Mouse (Mus musculus): ENCODE measurements around the gene Galnt5. TPM values are rescaled to one million over a fixed set of nuclear protein-coding genes. Genes with fewer than 3 reads are reported as not detected.

Gene Galnt5
- polyA plus RNA-seq, 1 experiment from 2014 or later, result not detected

DNA sequence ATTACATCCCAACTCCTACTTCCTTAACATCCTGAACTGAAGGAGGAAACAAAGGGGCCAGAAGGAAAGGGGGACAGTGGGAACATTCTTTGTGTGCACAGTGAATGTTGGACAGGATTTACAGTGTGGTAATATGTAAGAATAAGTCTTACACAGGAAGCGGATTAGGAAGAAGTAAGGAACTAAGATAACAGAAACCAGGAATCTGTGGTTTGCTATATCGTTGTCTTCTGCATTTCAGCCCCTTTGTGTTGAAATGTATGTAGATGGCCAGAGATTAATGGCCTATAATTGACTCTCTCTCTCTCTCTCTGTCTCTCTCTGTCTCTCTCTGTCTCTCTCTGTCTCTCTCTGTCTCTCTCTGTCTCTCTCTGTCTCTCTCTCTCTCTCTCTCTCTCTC lies 39.2 kb downstream of the Galnt5 start:
- Histone ChIP-seq H3K36me3 (replicated peaks) (no peaks in the 10 kb centered on the region), H3K27me3 (no peaks in the 10 kb centered on the region), H3K4me3 (replicated peaks) (no peak overlapping the region), H3K4me2 (no peak overlapping the region), H3K9me3 (replicated peaks) (no peaks in the 10 kb centered on the region), H3K9ac (no peak overlapping the region), H3K4me1 (replicated peaks) (no peaks in the 10 kb centered on the region), H3K27ac (replicated peaks) (no peak overlapping the region)
- 20% methylated on average over 2 of the region's 2 CpGs for WGBS (ENCODE audit: insufficient replicate concordance)
- no peak for ATAC-seq (ENCODE audit: insufficient read depth)

DNA sequence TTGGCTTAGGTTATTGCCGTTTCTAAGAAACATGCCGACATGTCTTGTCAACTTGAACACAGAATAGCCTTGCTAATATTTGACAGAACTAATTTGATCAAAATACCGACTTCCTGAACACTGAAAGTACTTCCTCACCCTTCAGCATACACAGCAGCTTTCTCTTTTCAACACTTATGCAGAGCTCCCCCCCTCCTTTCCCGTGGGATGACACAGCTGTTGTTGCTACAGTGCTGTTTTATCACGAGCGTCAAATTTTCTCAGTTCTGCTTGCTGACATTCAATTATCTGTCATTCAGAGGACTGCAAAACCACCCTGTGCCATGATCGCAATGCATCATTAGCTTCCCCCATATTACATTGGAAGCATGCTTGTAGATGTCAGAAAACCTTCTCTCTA lies 44.2 kb downstream of the Galnt5 start:
- Histone ChIP-seq H3K4me3 (replicated peaks) (no peak overlapping the region), H3K27ac (replicated peaks) (no peak overlapping the region), H3K4me2 (no peak overlapping the region), H3K9ac (no peak overlapping the region), H3K4me1 (replicated peaks) (no peaks in the 10 kb centered on the region), H3K36me3 (replicated peaks) (no peaks in the 10 kb centered on the region), H3K9me3 (replicated peaks) (no peaks in the 10 kb centered on the region), H3K27me3 (no peaks in the 10 kb centered on the region)
- WGBS (ENCODE audit: insufficient replicate concordance), result 18% methylated on average over 7 of the region's 7 CpGs
- ATAC-seq (ENCODE audit: insufficient read depth), result no peak

DNA sequence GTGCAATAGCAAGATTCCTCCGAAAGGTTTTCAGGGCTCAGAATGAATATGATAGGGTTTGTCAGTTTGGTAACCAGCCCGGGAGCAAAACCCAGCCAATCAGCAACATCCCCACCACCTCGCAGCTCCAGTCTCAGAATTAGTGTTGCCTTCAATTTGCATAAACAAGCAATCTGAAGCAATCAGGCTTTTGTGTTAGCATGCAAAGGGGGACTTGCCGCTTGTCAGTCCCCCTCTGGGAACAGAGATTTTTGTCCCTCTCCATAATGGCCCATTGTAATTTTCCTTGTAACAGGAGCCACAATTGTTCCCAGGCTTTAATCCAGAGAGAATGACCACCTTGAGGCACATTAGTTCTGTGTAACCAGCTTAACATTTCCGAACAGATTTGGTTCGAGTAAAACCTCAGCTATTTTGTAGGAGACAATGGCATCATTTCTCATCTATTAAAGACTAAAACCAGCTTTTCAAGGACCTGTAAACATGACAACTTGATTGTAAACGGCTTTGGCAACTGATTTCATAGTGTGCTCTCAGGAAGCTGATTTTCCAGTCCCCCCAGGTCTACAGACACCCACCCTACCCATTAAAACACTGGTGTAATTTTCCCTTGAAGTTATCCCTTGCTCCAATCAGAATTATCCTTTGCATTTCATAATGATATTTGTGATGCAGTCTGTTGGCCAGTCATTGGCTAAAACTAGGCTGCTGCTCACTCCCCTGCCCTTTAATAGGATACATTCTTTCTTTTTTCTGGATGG lies 55.3 kb downstream of the Galnt5 start, which contains the start of gene Ermn:
TSS of gene Ermn (minus strand) at position 44 of the 761 bp plus-strand sequence.
- 45% methylated on average over 7 of the region's 7 CpGs for WGBS (ENCODE audit: insufficient replicate concordance)
- H3K9ac ChIP-seq, result no peak within 1 kb of the TSS

DNA sequence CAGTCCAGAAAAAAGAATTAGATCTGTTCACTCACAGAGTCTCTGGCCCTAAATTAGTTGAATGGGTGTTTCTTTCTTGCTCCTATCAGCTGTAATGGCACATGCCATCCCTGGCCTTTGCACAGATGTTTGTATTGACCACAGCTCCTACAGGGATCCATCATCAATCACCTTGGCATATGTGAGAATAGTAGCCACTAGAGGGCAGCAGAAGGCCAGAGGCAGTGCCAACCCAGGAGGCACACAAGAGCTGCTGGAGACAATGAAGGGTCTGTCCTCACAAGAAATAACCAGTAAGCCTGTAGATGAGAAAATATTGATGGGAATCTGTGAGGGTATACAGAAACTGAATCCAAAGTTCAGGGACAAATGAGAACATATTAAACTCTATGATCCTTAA lies 57.7 kb downstream of the Galnt5 start:
- H3K9ac ChIP-seq, result no peak overlapping the region
- no peaks in the 10 kb centered on the region for H3K9me3 ChIP-seq (replicated peaks)
- H3K27ac ChIP-seq (replicated peaks), result no peak overlapping the region
- H3K36me3 ChIP-seq (replicated peaks), result no peaks in the 10 kb centered on the region
- H3K4me1 ChIP-seq (replicated peaks), result no peaks in the 10 kb centered on the region
- ATAC-seq (ENCODE audit: insufficient read depth), result no peak
- no peak overlapping the region for H3K4me2 ChIP-seq
- no peak overlapping the region for H3K4me3 ChIP-seq (replicated peaks)
- no peaks in the 10 kb centered on the region for H3K27me3 ChIP-seq

More for the DNA sequence above, 55.3 kb downstream of the Galnt5 start, which contains the start of gene Ermn:
- H3K4me2 ChIP-seq, result no peak within 1 kb of the TSS
- no peaks in the 10 kb centered on the region for H3K27me3 ChIP-seq
- no peak within 1 kb of the TSS for H3K4me3 ChIP-seq (replicated peaks)
- no peaks in the 10 kb centered on the region for H3K9me3 ChIP-seq (replicated peaks)
- no peak for ATAC-seq (ENCODE audit: insufficient read depth)
- no peaks in the 10 kb centered on the region for H3K4me1 ChIP-seq (replicated peaks)
- no peaks in the 10 kb centered on the region for H3K36me3 ChIP-seq (replicated peaks)
- H3K27ac ChIP-seq (replicated peaks), result no peak within 1 kb of the TSS

GRCm38 (mm10) chr2:58079849-58080248 lies 82.2 kb downstream of the Galnt5 start:
- H3K9ac ChIP-seq, result no peak overlapping the region
- H3K9me3 ChIP-seq (replicated peaks), result no peaks in the 10 kb centered on the region
- H3K4me2 ChIP-seq, result no peak overlapping the region
- no peak overlapping the region for H3K4me3 ChIP-seq (replicated peaks)
- 24% methylated on average over 1 of the region's 1 CpGs for WGBS (ENCODE audit: insufficient replicate concordance)
- H3K4me1 ChIP-seq (replicated peaks), result no peaks in the 10 kb centered on the region
- no peak for ATAC-seq (ENCODE audit: insufficient read depth)
- no peaks in the 10 kb centered on the region for H3K36me3 ChIP-seq (replicated peaks)
- no peaks in the 10 kb centered on the region for H3K27me3 ChIP-seq
- no peak overlapping the region for H3K27ac ChIP-seq (replicated peaks)

GRCm38 (mm10) chr2:58086420-58086819 lies 88.7 kb downstream of the Galnt5 start:
- Histone ChIP-seq H3K27ac (replicated peaks) (no peak overlapping the region), H3K4me1 (replicated peaks) (no peaks in the 10 kb centered on the region), H3K27me3 (no peaks in the 10 kb centered on the region), H3K36me3 (replicated peaks) (no peaks in the 10 kb centered on the region), H3K9me3 (replicated peaks) (no peaks in the 10 kb centered on the region), H3K4me3 (replicated peaks) (no peak overlapping the region), H3K4me2 (no peak overlapping the region), H3K9ac (no peak overlapping the region)
- ATAC-seq (ENCODE audit: insufficient read depth), result no peak
- 45% methylated on average over 1 of the region's 1 CpGs for WGBS (ENCODE audit: insufficient replicate concordance)

GRCm38 (mm10) chr2:58094818-58095217 lies 97.1 kb downstream of the Galnt5 start:
- H3K9ac ChIP-seq, result no peak overlapping the region
- no peak overlapping the region for H3K27ac ChIP-seq (replicated peaks)
- 59% methylated on average over 1 of the region's 1 CpGs for WGBS (ENCODE audit: insufficient replicate concordance)
- no peak overlapping the region for H3K4me2 ChIP-seq
- no peak for ATAC-seq (ENCODE audit: insufficient read depth)
- no peak overlapping the region for H3K4me3 ChIP-seq (replicated peaks)
- no peaks in the 10 kb centered on the region for H3K4me1 ChIP-seq (replicated peaks)
- H3K36me3 ChIP-seq (replicated peaks), result no peaks in the 10 kb centered on the region
- H3K9me3 ChIP-seq (replicated peaks), result no peaks in the 10 kb centered on the region
- no peaks in the 10 kb centered on the region for H3K27me3 ChIP-seq

Other genes starting within 250 kb of the Galnt5 start
- not detected in 2 replicates for gene Ermn, start 55.0 kb downstream of the Galnt5 start, polyA plus RNA-seq (2015; fragmentation: Nextera tagmentation; extraction: Ambion mirVana)
- 3.3 and 3.4 TPM in 2 replicates for gene Cytip, start 197.6 kb downstream of the Galnt5 start, polyA plus RNA-seq (2015; fragmentation: Nextera tagmentation; extraction: Ambion mirVana)

Data from liver, embryonic 15.5 days (tissue).